Mouse (Mus musculus): ENCODE measurements around the gene Nefh. TPM values are rescaled to one million over a fixed set of nuclear protein-coding genes. Genes with fewer than 3 reads are reported as not detected.

The Nefh gene
- polyA plus RNA-seq (2012; rRNA removed): 4.7 and 10.6 TPM in 2 replicates

DNA sequence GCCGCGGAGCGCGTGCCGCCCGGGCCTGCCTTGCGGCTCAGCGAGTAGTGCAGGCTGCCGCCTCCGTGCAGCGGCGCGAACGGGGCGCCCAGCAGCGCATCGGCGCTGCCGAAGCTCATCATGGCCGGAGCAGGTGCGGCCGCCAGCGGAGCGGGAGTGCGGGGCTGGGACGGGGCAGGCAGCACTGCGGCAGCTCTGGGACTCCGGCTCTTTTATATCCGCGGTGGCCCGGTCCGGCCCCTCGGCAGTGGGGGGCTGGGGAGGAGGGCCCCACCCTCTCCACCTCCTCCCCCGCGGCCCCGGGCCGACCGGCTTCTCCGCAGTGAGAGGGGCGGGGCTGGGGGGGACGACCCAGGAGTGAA, at the start of gene Nefh:
Gene Nefh, minus strand, starts transcription at position 252 of the 362 bp plus-strand sequence.

DNA sequence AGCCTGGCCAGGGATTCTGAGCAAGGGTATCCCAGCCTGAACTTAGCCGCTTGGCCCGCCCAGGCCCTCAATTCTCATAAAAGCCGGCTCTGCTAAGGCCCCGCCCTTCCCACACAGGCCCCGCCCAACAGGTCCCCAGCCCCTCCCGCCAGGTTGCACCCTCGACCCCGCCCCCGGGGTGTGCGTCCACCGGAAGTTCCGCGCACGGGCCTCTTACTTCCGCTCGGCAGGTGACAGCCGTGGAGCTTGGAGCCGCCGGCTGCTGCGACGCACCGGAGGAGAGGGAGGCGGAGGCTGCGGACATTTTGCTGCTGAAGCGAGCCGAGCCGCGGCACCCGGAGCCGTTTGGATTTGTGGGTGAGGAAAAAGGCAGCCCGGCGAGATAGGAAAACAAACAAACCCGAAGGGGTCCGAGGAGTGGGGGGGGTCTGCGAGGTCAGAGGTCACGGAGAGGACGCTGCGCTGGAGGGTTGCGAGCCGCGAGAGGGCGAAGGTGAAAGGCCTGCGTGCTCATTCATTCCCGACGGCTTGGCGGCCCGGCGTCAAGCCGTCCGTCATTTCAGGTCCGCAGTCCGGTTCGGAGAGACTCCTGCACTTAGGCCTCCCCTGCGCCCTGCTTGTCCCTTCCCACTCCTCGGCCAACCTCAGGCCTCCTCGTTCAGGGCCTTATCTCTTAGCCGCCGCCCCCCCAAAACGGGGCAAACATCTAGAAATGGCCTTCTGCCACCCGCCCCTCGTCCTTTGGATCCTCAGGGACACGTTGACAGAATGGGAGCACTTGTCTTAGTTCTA, 39.0 kb upstream of the Nefh start, which contains the start of gene Ap1b1:
Gene Ap1b1, plus strand, starts transcription at position 130 of the 792 bp plus-strand sequence.

DNA sequence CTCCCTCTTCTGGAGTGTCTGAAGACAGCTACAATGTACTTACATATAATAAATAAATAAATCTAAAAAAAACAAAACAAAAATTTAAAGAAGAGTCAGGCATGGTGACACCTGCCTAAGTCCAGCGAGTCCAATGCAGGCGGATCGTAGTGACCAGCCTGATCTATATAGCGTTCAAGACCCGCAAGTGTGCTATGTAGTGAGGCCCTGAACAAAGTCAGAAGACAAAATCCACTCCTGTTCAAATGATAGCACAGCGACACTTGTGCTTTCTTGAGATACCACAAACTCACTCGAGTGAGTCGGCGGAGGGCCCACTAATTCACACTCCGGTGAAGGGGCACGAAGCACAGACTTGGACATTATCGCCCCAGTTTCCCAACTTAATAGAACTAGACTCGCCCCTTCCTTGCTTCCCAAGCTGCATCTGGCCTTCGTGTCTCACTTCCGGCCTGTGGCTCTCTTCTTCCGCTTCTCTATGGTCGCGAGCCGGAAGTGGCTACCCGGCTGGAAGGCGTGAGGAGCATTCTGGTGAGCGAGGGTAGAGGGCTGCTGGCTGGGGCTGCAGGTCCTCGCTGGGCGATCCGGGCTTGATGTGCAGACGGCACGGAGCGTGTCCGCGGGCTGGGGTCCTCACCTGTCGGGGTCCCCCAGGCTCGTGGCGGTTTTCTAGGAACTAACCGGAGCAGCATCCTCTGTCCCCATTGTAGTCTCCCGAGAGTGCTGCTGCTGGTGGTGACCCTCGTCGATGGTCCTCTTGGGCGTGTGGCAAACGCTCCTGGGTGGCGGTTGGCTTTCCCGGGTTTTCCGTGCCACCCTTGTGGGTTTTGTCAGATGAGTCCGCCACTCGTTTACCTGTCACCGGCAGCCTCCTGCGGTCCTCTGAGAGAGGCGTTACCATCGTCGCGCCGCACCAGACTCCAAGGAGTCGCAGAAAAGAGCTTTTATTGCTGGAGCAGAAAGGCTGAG, 52.7 kb downstream of the Nefh start, which contains the start of gene Thoc5:
Gene Thoc5, plus strand, starts transcription at position 473 of the 969 bp plus-strand sequence.

Other genes with a start within 250 kb of the Nefh start
- 783 and 918 TPM in 2 replicates for gene Uqcr10, start 243.7 kb downstream of the Nefh start, polyA plus RNA-seq (2012; rRNA removed)
- 46.8 and 52.4 TPM in 2 replicates for gene Zmat5, start 243.4 kb downstream of the Nefh start, polyA plus RNA-seq (2012; rRNA removed)
- 4.7 and 5.8 TPM in 2 replicates for gene Cabp7, start 201.3 kb downstream of the Nefh start, polyA plus RNA-seq (2012; rRNA removed)
- gene Nf2, start 98.5 kb downstream of the Nefh start, polyA plus RNA-seq (2012; rRNA removed): 82.1 and 82.3 TPM in 2 replicates
- gene Nipsnap1, start 74.1 kb downstream of the Nefh start, polyA plus RNA-seq (2012; rRNA removed): 106 and 108 TPM in 2 replicates
- 80.4 and 81.4 TPM in 2 replicates for gene Thoc5, start 52.7 kb downstream of the Nefh start, polyA plus RNA-seq (2012; rRNA removed)
- gene Ap1b1, start 38.8 kb upstream of the Nefh start, polyA plus RNA-seq (2012; rRNA removed): 103 and 105 TPM in 2 replicates
- 2.5 and 3.3 TPM in 2 replicates for gene Rasl10a, start 110.1 kb upstream of the Nefh start, polyA plus RNA-seq (2012; rRNA removed)
- gene Gas2l1, start 117.3 kb upstream of the Nefh start, polyA plus RNA-seq (2012; rRNA removed): 31.6 and 35.2 TPM in 2 replicates
- gene Rhbdd3, start 150.9 kb upstream of the Nefh start, polyA plus RNA-seq (2012; rRNA removed): 41.7 and 43.8 TPM in 2 replicates
- 380 and 383 TPM in 2 replicates for gene Ewsr1, start 151.2 kb upstream of the Nefh start, polyA plus RNA-seq (2012; rRNA removed)
- gene Emid1, start 204.2 kb upstream of the Nefh start, polyA plus RNA-seq (2012; rRNA removed): 12.8 and 15.2 TPM in 2 replicates